Mouse (Mus musculus) embryonic fibroblast, embryonic 13.5 days (primary cell): ENCODE data around the gene Unk.

Source experiments
- CTCF ChIP-seq: IDR thresholded peaks from 2 replicates; pipeline ENCODE4 v1.5.1; 2011; ENCODE audit warnings: mild to moderate bottlenecking, control low read depth, low read length, moderate library complexity, borderline replicate concordance; ENCODE audit not compliant: insufficient read depth
- POLR2A ChIP-seq: IDR thresholded peaks from 2 replicates; pipeline ENCODE4 v1.6.1; 2011; ENCODE audit warnings: low read depth, mild to moderate bottlenecking, control low read depth, low read length, moderate library complexity

- TF ChIP-seq CTCF = no peak
- no peak for TF ChIP-seq POLR2A
Measured at GRCm38 (mm10) chr11:116110540-116110939, 80.4 kb downstream of the Unk start.
